Mouse (Mus musculus) R1 (cell line): ENCODE measurements around the gene Zswim1.
"Not testable (repeated sequence)": the region's sequence is repeated elsewhere in the genome, so short reads cannot be mapped to it uniquely, and the experiment has no call there.

ENCODE experiments used
- DNase-seq: peaks from one replicate; pipeline ENCODE4 v3.0.0-alpha.2; 2018; ENCODE audit warnings: low read depth, low spot score

The Zswim1 gene

DNA sequence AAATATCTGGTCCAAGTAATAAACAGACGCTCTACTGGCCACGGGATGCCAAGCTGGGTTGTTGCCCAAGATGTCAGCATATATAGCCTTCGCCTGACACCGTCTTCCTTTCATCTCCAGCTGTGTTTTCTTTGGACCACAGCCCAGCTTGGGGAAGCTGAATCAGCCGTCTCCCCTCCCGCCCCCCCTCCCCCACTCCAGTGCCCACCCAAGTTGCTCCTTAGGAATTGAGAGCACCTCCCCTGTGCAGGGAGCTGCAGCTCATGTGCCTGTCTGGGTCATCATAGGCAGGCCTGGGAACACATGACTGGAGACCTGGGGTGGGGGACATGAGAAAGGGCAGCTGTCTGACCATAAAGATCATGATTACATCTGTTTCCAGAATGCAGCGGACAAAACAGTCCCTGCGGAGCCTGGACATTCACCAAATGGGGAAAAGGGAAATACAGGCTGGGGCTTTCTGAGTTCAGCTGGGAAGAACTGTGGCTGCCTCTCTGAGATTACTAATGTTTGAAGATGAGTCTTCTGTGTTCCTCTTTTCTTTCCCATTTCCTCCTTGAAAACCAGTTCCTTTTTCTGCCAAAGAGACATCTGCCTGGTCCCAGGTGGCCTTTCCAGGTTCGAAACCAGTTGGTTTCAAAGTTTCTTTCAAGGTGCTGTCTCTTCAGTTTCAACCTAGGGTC lies 39.8 kb downstream of the Zswim1 start:
- DNase-seq, result no peak

DNA sequence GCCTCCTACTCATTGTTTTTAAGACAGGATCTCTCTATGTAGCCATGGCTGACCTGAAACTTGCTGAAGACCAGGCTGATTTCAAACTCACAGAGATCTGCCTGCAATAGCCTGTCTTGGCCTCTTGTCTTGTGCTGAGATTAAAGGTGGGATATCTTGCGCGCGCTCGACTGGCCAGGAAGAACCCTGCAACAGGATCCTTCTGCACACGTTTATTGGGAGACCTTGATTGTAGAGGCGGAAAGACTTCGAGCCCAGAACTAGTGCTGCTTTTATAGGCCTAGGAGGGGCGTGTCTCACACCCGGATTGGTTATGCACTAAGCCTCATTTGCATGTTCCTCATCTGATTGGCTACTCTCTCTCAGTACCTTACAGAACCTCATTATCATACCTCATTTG lies 40.9 kb downstream of the Zswim1 start:
- DNase-seq, result peak; percentile 46

DNA sequence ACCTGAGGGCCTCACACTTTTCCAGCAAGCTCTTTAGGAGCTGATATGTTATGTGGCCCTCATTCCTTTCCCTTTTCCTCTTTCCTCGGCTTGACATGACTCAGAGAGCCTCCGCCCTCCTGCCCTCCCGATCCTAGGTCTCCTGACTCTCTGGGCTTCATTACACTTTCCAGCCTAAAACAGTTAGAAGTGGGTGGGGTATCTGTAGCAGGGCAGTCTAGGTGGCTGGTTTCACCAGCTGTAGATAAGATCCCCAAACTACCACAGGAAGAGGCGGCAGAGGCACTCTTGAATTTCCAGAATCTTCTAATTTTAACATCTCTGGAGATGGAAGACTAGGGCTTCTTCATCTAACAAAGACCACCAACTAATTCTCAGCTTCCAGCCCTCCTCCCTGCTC lies 42.1 kb downstream of the Zswim1 start:
- no peak for DNase-seq

DNA sequence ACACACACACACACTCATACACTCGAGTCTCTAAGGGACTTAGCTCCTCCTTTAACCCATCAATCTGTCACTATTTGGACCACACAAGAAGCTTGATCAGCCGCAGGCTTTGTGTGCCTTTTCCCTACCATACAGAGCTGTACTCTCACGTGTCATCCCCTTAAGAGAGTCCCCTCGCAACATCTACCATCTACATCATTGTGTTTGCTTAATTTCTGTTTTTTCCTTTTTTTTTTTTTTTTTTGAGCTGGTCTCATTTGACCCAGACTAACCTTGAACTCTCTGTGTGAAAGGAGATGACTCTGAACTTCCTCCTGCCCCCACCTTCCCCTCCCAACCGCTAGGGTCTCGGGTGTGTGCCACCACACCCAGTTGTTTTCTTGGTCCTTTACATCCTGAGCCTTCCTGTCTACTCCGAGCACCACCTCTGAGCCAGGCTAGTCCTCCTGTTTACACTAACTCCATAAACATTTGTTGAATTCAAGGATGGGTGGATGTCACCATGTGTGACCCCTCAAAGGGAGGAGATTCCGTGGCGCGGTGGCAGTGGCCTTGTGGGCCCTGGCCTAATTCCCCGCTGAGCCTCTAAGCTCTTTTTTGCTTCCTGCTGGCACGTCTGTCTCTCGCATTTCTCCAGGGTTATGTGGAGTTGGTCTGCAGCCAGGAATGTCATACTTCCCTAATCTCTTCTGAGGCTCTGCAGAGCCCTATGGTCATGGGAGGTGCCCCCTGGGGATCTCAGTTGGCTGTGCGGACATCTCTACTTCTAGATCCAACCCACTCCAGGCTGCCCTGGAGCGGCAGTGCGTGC lies 44.5 kb downstream of the Zswim1 start:
- DNase-seq, result peak; percentile 94

DNA sequence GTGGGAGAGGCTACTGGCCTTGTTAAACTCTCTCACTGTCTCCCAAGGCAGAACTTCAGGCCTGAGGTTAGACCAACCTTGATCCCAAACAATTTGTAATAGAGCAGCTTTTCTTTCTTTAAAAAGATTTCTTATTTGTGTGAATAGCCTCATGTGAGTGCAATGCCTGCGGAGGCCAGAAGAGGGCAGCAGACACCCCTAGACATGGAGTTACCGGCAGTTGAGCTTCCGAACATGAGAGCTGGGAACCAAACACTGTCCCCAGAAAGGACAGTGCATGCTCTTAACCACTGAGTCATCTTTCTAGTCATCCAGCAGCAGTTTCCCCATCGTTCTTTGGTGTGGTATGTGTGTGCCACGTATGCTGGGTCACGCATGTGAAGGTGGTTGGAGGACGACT lies 45.1 kb downstream of the Zswim1 start:
- peak; percentile 88 for DNase-seq

DNA sequence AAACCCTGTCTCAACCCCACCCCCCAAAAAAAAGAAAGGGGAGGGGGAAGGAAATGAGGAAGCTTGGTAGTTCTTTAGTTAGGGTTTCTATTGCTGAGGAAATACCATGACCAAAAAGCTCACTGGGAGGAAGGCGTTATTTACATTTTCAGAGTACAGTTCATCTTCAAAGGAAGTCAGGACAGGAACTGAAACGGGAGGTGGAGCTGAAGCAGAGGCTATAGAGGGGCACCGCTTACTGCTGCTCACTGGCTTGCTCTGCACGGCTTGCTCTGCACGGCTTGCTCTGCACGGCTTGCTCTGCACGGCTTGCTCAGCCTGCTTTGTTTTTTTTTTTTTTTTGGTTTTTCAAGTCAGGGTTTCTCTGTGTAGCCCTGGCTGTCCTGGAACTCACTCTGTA lies 46.0 kb downstream of the Zswim1 start:
- no peak for DNase-seq

DNA sequence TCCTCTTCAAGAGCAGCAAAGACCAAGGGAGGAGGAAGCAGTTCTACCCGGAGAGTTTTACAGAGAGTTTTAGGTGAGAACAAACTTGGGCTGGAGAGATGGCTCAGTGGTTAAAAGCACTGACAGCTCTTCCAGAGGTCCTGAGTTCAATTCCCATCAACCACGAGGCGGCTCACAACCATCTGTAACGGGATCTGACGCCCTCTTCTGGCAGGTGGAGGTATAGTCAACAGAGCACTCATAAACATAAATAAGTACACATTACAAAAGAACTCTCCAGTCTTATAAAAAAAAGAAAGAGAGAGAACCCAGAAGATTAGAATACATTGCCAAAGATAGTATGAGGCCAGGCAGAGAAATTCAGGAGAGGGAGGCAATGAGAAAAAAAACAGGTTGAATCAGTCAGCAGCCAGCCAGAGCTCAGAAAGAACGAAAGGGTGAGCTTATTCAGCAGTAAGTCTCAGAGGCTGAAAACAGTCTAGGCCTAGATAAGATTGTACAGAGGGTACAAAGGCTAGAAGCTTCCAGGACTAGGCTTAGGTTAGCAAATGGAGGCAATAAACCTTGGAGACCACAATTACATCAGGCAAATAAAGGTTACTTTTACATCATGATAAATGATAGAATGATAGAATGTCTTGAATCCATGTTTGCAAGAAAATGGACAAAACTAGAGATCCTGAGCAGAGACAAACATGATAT lies 49.3 kb downstream of the Zswim1 start:
- DNase-seq, result peak; percentile 65

DNA sequence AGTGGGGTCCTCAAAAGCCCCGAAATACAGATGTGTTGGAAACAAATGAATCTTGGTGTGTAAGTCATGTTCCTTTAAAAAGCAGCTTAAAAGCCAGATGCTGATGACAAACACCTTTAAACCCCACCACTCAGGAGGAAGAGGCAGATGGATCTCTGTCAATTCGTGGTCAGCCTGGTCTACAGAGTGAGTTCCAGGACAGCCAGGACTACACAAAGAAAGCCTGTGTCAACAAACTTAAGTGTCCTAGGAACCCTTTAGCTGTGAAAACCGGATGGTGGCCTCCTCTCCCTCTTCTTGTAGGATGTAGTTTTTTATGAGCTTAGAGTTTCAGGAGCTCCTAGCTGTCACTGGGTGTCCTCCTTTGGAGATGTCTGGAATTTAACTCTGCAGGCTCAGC lies 51.1 kb downstream of the Zswim1 start:
- no peak for DNase-seq

DNA sequence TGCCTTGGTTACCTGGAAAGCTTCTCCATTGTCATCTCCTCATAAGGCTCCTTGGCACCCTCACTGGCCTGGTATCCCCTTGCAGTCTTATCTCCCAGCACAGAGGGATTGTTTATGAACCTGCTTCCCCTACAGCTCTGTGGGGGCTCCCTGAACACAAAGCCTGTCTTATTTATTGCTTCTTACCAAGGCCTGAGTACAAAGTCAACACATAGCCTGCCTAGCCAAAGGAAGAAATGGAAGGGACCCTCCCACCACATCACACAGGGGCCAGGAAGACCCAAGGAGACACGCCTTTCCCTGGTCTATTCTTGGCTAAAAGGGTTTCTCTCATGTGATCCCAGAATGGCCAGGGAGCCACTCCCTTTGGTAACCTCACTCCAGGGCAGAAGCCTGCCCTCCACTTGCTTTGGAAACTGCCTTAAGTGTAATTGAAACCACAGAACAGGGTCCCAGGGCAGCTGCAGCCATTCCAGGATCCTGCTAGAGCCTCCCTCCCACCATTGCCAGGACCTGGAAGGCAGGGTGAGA lies 51.8 kb downstream of the Zswim1 start:
- DNase-seq, result peak; percentile 70

DNA sequence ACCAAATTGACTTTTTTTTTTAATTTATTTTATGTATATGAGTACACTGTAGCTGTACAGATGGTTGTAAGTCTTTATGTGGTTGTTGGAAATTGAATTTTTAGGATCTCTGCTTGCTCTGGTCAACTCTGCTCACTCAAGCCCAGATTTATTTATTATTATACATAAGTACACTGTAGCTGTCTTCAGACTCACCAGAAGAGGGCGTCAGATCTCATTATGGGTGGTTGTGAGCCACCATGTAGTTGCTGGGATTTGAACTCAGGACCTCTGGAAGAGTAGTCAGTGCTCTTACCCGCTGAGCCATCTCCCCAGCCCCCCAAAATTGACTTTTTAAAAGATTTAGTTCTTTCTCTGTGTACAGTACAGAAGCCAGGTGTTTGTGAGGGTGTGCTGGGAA lies 53.2 kb downstream of the Zswim1 start:
- DNase-seq, result not testable (repeated sequence)
